Mouse (Mus musculus) gastrocnemius, adult 2 months (tissue): Measurements from ENCODE around the gene Eif2b2. TPM values are rescaled to one million over a fixed set of nuclear protein-coding genes. Genes with fewer than 3 reads are reported as not detected.

Experiments used
- DNase-seq: peaks from one replicate; pipeline ENCODE4 v3.0.0; 2022
- H3K27ac ChIP-seq: fragments of 200-600 bp; 2 replicates; pipeline ENCODE4 v1.8.1; 2022; ENCODE audit warnings: mild to moderate bottlenecking
- H3K4me3 ChIP-seq: fragments of 200-600 bp; 2 replicates; pipeline ENCODE4 v1.8.1; 2022; ENCODE audit warnings: mild to moderate bottlenecking, moderate library complexity
- CTCF ChIP-seq: fragments of 200-600 bp; IDR thresholded peaks from 2 replicates; pipeline ENCODE4 v1.8.1; 2022; ENCODE audit warnings: antibody characterized with exemption, mild to moderate bottlenecking, moderate library complexity
- intact Hi-C: fragments of 180-260 bp; cut with DNase I; formaldehyde crosslinking; loops from one replicate; pipeline ENCODE4 v1.15.1; 2025
- total RNA-seq, 2 experiments: library from RNA; stranded (reverse); gene quantifications; 2 replicates each; pipeline ENCODE4 v1.2.3; 2021

Eif2b2 gene
- total RNA-seq, 2 experiments from 2014 or later = 56.1 to 63.1 TPM

GRCm38 (mm10) chr12:85197371-85197770, 21.9 kb upstream of the Eif2b2 start:
- DNase-seq = peak; percentile 13
- Histone ChIP-seq H3K4me3 (no peak overlapping the region), H3K27ac (no peak overlapping the region)
- TF ChIP-seq CTCF = no peak
- intact Hi-C loops = no loop called here

GRCm38 (mm10) chr12:85197936-85198335, 21.3 kb upstream of the Eif2b2 start:
- no peak for DNase-seq
- Histone ChIP-seq H3K4me3 (no peak overlapping the region), H3K27ac (no peak overlapping the region)
- intact Hi-C loops = no loop called here
- TF ChIP-seq CTCF = no peak

GRCm38 (mm10) chr12:85199954-85200353, 19.3 kb upstream of the Eif2b2 start:
- TF ChIP-seq CTCF = no peak
- Histone ChIP-seq H3K27ac (no peak overlapping the region), H3K4me3 (no peak overlapping the region)
- DNase-seq = no peak
- intact Hi-C loops = no loop called here

GRCm38 (mm10) chr12:85200929-85201829, 18.1 kb upstream of the Eif2b2 start:
- Histone ChIP-seq H3K4me3 (no peak overlapping the region), H3K27ac (peak overlapping the region; percentile 74)
- intact Hi-C loops = no loop called here
- no peak for DNase-seq
- TF ChIP-seq CTCF = no peak

- no peak for DNase-seq
- Histone ChIP-seq H3K27ac (peak overlapping the region; percentile 74), H3K4me3 (no peak overlapping the region)
- intact Hi-C loops = no loop called here
- no peak for TF ChIP-seq CTCF
Measured at GRCm38 (mm10) chr12:85201830-85202147, 17.5 kb upstream of the Eif2b2 start.

GRCm38 (mm10) chr12:85202191-85202590, 17.1 kb upstream of the Eif2b2 start:
- DNase-seq = no peak
- Histone ChIP-seq H3K27ac (peak overlapping the region; percentile 74), H3K4me3 (no peak overlapping the region)
- intact Hi-C loops = no loop called here
- TF ChIP-seq CTCF = no peak

GRCm38 (mm10) chr12:85203699-85204098, 15.6 kb upstream of the Eif2b2 start:
- intact Hi-C loops = no loop called here
- no peak for DNase-seq
- TF ChIP-seq CTCF = no peak
- Histone ChIP-seq H3K4me3 (no peak overlapping the region), H3K27ac (no peak overlapping the region)

- Histone ChIP-seq H3K4me3 (no peak overlapping the region), H3K27ac (no peak overlapping the region)
- DNase-seq = peak; percentile 26
- TF ChIP-seq CTCF = peak; percentile 40
- intact Hi-C loops = no loop called here
Measured at GRCm38 (mm10) chr12:85204105-85204504, 15.2 kb upstream of the Eif2b2 start.

GRCm38 (mm10) chr12:85205425-85205824, 13.9 kb upstream of the Eif2b2 start:
- H3K27ac ChIP-seq = no peak overlapping the region
- DNase-seq = no peak
- TF ChIP-seq CTCF = no peak
- H3K4me3 ChIP-seq = no peak overlapping the region
- intact Hi-C loops = no loop called here

GRCm38 (mm10) chr12:85208687-85209199, 10.5 kb upstream of the Eif2b2 start:
- TF ChIP-seq CTCF = no peak
- H3K27ac ChIP-seq = no peak overlapping the region
- intact Hi-C loops = no loop called here

GRCm38 (mm10) chr12:85215031-85215430, 4.2 kb upstream of the Eif2b2 start:
- TF ChIP-seq CTCF = no peak
- no peak overlapping the region for H3K27ac ChIP-seq
- no peak overlapping the region for H3K4me3 ChIP-seq
- intact Hi-C loops = loop anchor here (5.0 kb wide), 1 partner anchor 43 kb away; no protein-coding TSS in a partner anchor
- no peak for DNase-seq

More at GRCm38 (mm10) chr12:85208687-85209199, 10.5 kb upstream of the Eif2b2 start:
- H3K4me3 ChIP-seq = no peak overlapping the region
- peak; percentile 17 for DNase-seq

- Histone ChIP-seq H3K4me3 (no peak overlapping the region), H3K27ac (no peak overlapping the region)
- DNase-seq = no peak
- intact Hi-C loops = loop anchor here (5.0 kb wide), 1 partner anchor 46 kb away; no protein-coding TSS in a partner anchor
- no peak for TF ChIP-seq CTCF
Measured at GRCm38 (mm10) chr12:85217733-85218310, 1.5 kb upstream of the Eif2b2 start.

- no peak for DNase-seq
- intact Hi-C loops = loop anchor here (5.0 kb wide), 2 partner anchors 48 to 52 kb away; partner anchors contain the start of gene Mlh3
Measured at GRCm38 (mm10) chr12:85219905-85220290, 617 bp downstream of the Eif2b2 start.

More at GRCm38 (mm10) chr12:85219905-85220290, 617 bp downstream of the Eif2b2 start:
- Histone ChIP-seq H3K27ac (peak overlapping the region; percentile 95), H3K4me3 (peak overlapping the region; percentile 95)
- TF ChIP-seq CTCF = no peak
